Mouse (Mus musculus): ENCODE results near the gene Kcng1.

DNA sequence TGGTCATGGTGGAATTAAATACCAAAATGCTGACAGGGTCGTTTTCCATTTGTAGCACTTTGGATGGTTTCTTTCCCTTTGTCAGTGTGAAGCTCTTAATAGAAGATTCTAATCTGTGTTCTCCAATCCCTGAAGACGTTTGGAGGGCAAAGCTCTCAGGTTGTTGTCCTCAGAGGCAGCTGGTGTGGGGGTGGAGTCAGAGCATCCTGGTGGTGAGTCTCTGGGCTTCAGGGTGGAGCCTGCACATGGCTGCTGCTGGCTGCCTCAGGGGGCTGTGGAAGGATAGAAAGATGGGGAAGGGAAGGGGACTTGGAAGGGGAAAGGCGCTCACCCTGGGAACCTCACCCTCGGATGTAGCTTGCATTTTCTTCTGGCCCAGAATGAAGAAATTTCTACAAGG lies 31.0 kb upstream of the Kcng1 start:
- TF ChIP-seq CTCF (IDR thresholded peaks at IDR 0.05; ENCODE audit: low read depth, low read length) (no peak), GATA2 (IDR thresholded peaks at IDR 0.05; ENCODE audit: borderline replicate concordance, low read depth, low read length) (no peak), GATA1 (IDR thresholded peaks at IDR 0.05; ENCODE audit: borderline replicate concordance, low read length) (no peak)

Measured in G1E (cell line).